Mouse (Mus musculus) cerebellum, adult 18-20 months (tissue): Measurements from ENCODE around the gene Klhdc7b.

Source experiments
- DNase-seq, 2 experiments: peaks; one replicate each; pipeline ENCODE4 v3.0.0; 2021

Gene Klhdc7b

DNA sequence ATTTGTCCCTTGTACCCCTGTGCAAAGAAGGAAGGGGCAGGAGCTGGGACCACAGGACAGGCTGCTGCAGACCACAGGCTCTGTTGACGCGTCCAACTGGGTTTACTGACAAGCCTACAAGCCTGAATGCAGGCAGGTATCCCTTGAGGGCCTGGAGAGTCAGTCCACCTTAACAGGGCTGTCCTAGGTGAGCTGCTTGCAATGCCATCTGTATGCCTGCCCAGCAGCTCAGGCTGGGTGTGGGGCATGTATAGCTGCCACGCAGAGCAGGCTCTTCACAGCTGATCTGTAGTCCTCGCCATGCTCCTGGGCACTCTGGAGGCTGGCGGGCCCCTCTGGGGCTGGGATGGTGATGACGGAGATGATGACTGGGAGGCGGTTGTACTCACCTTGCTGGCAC lies at the start of gene Klhdc7b:
Gene Klhdc7b, plus strand, starts transcription at position 301 of the 400 bp plus-strand sequence.
- DNase-seq = no peak

DNA sequence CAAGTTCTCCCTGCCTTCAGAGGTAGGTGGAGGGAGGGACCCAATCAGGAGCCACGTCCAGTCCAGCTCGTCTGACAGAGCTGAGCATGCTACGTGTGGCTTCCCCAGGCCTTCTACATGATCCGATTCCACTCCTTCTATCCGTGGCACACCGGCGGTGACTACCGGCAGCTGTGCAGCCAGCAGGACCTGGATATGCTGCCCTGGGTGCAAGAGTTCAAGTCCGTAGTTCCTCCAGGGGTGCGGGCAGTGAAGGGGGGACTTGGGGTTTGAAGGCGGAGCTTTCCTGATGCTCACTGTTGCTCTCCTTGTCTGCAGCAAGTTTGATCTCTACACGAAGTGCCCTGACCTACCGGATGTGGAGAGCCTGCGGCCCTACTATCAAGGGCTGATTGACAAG lies 48.3 kb upstream of the Klhdc7b start:
- DNase-seq = no peak

DNA sequence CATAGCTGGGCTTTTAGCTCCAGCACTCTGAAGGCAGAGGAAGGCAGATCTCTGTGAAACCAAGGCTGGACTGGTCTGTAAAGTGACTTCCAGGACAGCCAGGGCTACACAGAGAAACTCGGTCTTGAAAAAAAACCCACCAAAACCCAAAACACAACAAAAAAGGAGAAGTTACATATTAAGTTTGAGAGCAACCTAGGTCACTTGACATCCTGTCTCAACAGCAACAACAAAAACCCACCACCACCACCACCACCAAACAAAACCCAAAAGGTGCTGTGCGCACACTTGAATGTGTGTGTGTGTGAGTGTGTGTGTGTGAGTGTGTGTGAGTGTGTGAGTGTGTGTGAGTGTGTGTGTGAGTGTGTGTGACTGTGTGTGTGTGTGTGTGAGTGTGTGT lies 45.0 kb upstream of the Klhdc7b start:
- no peak for DNase-seq

DNA sequence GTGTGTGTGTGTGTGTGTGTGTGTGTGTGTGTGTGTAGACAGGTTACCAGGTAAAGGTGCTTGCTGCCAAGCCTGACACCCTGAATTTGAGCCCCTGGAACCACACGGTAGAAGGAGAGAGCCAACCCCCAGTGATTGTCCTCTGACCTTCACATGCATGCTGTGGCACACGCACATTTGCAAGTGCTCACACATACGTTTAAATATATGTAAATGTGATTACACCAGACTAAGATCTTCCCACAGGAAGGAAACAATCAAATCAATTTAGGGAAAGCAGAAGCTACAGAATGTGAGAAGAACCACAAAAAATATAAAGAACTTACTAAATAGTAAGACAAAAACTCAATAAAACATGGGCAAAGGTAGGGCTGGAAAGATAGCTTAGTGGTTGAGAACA lies 44.6 kb upstream of the Klhdc7b start:
- no peak for DNase-seq

DNA sequence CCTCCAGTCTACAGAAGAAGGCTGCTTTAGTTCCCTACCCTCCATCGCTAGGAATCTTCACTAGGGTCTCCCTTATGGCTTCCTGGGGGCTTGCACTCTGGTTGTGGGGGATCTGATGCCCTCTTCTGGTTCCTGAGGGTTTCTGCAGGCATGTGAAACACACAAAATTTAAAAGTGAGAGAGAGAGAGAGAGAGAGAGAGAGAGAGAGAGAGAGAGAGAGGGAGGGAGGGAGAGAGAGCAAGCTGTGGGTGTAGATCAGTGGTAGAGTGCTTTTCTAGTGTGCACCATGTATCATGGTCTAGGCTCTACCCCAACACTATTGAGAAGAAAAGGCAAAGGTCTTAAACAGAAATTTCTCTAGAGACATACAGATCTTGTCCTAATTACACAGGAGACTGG lies 43.0 kb upstream of the Klhdc7b start:
- DNase-seq = no peak

DNA sequence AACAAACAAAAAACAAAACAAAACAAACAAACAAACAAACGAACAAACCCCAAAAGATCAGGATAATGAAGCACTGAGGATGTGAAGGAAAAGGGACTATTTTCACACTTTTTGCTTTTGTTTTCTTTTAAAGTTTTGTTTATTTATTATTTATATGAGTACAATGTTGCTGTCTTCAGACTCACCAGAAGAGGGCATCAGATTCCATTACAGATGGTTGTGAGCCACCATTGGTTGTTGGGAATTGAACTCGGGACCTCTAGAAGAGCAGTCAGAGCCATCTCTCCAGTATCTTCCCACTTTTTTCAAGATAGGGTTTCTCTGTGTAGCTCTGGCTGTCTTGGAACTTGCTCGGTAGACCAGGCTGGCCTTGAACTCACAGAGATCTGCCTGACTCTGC lies 41.4 kb upstream of the Klhdc7b start:
- no peak for DNase-seq

DNA sequence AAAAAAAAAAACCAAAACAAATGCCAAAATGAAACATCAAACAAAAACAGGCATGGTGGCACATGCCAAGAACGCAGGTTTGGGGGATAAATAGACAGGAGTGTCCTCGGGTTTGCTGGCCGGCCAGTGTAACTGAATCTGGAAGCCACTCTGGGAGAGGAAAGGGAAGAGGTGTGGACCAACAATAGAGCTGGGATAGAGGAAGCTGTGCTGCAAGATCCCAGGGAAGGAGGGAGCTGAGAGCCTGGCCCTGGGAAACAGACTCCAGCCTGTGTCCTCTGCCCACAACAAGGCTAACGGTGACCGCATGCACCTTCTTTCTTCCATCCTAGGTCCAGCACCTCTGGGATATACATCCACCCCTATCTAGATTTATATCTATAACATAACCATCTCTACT lies 34.3 kb upstream of the Klhdc7b start:
- no peak for DNase-seq

DNA sequence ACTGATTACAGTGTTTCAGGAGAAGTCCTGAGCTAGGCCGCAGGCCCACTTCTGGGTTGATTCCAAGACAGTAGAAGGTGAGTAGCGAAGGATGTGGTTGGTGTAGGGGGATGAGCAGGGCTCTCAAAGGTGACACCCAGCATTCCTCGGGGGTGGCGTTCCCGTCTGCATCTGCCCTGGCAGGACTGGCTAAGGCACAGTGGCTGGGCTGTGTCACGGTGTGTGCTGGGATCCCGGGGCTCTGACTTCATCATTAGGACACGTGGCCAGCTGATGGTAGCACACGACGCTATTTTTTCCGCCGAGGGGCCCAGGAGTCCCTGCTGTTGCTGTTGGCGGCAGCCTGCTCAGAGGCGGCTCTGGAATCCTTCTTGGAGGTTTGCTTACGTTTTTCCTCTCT lies 33.4 kb upstream of the Klhdc7b start:
- no peak for DNase-seq

DNA sequence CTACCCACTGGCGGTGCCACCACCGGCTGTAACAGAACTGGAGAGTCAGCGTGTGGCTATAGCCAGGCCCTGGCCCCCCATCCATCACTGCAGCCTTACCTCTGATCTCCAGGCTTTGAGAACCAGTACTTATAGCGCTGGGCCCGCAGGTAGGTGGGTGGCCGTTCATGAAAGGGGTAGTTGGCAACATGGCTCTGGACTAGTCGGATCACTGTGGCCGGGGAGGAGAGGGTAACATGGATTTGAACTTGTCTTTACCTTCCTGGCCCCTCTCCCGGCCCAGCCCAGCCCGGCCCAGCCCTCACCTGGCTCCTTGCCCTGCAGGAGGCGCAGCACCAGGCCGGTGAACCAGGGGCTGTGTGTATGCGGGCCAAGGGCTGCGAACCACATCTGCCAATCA lies 32.7 kb upstream of the Klhdc7b start:
- no peak for DNase-seq

DNA sequence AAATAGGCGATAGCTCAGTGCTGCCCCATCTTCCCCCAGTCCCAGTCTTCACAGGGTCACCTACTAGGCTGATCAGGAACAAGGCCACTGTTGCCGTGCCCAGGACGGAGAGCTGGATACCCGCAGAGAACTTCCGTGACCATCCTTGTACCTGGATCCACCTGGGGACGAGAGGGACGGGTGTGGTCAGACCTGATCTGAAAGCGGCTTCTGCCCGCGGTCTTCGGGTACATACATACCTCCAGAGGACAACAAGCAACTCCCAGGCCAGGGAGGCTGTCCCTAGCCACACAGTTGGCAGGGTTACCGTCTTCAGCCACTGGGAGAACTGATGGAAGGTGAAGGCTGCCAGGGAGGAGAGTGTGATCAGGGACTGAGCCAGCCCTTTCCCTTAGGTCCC lies 31.9 kb upstream of the Klhdc7b start:
- no peak for DNase-seq

DNA sequence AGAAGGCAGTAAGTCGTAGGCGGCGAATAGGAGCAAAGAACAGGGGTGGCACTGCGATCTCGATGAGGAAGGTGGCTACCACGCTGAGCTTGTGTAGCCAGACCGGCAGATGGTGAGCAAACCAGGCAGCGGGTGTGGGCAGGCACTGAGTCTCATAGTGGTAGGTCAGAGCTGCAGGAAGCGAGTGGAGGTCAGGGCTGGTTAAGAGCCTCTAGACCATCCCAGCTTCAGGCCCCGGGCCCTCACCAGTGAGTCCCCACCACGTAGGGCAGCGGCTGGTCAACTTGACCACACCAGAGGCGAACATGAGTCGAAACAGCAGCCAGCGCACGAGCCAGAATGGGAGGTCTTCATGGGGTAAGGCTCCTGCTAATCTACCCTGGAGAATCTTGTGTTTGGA lies 30.9 kb upstream of the Klhdc7b start:
- no peak for DNase-seq

DNA sequence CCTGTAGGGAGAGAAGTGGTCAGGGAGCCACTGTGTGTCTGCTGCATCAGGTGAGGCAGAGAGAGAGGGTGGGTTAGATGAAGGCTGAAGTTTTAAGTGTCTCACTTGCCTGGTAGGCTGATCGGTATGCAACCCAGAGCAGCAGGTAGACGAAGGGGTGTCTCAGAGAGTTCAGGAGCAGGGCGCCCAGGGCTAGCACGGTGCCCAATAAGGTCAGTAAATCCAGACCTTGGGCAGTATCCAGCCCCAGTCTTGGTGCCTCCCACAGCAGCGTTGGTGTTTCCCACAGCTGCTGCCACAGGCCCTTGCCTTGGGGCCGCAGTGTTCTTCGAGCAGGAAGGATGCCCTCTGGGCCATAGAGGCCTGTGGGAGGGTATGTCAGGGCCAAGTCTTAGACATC lies 30.3 kb upstream of the Klhdc7b start:
- no peak for DNase-seq

DNA sequence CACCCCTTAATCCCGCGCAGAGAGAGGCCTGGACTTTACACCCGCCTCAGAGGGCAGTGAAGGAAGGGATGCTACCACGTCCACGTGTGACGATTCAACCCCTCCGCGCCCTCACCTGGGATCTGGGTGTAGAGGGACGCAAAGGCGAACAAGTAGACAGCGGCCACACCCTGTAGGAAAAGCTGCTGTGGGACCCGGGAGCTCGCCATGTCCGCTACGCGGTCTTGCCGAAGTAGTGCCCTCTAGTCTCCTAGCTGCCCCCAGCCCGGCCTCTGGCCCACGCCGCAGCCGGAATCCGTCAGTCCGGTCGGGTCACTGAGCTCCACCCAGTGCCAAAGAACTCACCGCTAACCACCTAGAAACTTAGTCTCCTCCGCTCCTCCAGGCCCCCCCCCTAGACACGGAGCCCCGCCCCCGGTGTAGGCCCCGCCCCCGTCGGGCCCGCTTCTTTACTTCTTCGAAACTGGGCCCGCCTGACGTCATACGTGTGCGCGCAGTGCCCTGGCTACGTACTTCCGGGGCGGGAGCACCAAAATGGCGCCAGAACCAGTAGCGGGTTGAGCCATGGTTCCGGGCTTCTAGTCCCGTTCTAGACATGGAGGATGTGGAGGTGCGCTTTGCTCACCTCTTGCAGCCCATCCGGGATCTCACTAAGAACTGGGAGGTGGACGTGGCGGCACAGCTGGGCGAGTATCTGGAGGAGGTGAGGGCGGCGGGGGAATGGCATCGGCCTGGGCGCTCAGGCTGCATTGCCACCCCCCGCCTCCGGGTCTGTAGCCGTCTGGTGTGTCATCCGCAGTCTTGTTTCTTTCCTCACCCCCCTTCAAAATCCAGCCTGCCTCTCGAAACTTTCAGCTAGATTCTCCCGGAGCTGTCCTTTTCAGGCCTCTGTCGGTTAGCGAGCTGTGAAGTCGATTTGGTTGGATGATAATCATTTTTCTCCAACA lies 29.2 kb upstream of the Klhdc7b start, which contains the start of the genes Lmf2 and Ncaph2:
Gene Lmf2, minus strand, starts transcription at position 419 of the 947 bp plus-strand sequence.
Gene Ncaph2, plus strand, starts transcription at position 479 of the 947 bp plus-strand sequence.
- DNase-seq = peak; percentile 94 to 96

DNA sequence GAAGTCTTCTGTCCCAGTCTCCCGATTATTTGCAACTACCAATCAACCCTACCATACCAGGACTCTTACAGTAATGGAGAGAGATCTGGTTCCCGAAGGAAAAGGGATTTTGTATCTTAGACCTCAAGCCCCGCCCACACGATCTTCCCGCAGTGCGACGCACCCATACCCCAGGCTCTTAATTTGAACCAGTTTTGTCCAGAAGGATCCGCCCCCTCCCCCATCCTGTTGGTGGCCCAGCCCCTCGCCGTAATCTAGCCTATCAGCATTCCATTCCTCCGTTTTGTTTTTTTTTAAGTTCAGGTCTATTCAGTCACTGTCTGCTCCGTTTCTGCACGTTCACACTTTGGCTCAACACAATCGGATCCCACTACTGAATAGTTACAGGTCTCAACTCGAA lies 28.3 kb upstream of the Klhdc7b start:
- DNase-seq = peak in 1 of 2 experiments; percentile 30

DNA sequence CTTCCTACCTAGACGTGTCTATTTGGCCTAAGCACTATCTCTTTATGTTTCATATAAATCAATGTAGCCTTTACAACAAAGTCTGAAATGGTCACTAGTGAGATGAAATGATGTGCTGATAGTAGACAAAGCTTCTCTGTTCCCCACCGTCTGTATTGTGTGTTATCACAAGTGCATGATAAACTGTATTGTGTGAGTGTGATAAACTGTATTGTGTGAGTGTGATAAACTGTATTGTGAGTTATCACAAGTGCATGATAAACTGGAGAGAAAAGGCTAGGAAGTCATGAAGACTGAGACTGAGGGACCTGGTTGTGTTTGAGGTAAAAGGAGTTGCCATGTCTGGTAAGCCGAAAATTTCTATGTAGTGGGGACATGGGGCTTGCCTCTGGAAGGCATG lies 25.9 kb upstream of the Klhdc7b start:
- no peak for DNase-seq

DNA sequence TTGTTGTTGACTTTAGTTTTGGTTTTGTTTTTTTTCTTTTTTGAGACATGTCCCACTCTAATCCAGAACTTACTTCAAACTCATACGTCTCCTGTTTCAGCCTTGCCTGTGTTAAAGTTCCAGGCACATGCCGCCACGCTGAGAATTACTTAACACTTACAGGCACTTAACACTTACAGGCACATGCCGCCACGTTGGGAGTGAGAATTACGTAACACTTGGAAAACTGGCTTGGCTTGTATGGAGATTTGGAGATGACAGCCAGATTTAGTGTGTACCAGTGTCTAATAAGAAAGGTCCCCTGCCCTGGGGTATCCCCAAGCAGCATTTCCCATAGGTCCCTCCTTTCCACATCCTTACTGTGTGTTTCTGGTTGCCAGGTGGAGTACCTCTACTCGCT lies 21.7 kb upstream of the Klhdc7b start:
- no peak for DNase-seq

DNA sequence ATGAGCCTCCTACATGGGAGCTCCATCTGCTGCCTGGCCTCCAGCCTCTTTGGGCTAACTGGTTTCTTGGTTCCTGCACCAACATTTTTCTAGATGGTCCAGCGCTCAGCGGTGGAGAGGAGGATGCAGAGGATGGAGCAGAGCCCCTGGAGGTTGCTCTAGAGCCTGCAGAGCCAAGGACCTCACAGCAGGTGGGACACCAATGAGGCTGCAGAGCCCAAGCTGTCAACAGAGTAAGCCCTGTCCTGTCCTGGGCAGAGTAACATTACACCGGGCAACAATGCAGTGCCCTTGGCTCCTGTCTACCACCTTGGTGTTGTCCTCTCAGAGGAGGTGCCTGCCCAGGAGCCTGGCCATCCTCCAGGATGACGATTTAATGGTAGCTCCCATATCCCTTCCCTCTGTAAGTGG lies 19.6 kb upstream of the Klhdc7b start:
- peak; percentile 90 to 92 for DNase-seq

DNA sequence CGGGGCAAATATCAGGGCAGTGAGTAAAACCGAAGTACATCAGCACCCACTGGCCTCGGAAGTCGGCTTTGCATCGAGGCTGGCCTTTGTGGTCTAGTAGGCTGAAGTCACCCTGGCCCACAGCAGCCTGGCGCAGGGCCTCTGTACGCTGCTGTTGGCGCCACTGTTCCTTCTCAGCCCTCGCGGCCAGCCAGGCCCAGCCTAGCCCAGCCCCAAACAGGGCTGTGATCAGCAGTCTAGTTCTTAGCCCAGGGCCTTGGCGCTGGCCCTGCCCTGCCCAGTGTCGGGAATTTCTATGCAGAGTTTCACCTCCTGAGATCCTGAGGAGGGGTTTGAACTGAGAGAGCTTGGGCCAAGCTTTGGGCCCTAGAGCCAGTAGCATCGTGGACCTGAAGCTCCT lies 12.6 kb upstream of the Klhdc7b start:
- peak in 1 of 2 experiments; percentile 23 for DNase-seq

DNA sequence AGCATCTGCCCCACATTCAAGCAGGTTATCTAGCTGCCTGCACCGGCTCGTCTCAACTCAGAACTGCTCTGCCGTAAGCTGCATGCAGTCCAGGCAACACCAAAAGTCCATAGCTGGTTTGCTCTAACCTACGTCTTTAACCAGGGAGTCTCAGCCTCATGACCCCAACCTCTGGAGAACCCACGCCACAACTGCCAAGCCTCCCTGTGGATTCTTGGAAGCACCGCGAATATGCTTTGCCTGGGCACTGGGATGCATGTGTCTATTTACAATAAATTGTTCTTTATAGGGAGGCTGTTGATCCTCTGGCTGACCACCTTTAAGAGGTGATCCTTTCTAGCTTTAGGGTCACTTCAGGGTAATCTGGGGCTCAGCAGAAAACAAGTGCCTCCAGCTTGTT lies 12.2 kb upstream of the Klhdc7b start:
- DNase-seq = peak in 1 of 2 experiments; percentile 24

DNA sequence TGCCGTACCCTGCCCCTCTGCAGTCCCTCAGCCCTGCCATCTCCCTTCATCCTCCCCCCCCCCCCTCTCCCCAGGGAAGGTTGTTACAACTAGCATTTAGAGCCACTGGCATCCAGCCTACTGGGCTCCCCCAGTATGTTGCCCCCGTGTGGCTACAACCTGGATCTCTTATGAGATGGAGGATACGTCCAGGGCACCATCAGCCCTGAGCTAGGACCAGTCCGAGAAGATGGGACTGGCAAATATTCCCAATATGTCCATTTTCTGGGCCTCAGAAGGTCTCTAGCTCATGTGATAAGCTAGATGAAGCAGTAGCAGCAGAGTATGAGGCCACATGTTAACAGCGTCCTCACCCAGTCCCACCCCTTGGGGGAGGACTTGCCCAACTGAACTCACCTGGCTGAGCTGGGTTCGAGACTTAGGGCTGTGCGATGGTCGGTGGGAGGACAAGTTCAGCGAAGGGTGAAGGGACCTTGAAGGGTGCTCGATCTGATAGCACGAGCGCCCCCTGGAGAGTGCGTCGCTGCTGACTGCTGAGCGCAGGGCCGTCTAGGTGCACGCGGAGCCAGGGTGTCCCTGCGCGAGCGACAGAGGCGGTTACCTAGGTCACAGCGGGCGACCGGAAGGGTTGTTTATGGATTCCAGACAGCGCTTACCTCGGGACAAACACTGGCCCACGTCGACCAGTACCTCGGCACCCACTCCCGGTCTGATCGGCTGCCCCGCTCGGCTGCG lies 11.5 kb upstream of the Klhdc7b start:
- DNase-seq = peak; percentile 81 to 87

DNA sequence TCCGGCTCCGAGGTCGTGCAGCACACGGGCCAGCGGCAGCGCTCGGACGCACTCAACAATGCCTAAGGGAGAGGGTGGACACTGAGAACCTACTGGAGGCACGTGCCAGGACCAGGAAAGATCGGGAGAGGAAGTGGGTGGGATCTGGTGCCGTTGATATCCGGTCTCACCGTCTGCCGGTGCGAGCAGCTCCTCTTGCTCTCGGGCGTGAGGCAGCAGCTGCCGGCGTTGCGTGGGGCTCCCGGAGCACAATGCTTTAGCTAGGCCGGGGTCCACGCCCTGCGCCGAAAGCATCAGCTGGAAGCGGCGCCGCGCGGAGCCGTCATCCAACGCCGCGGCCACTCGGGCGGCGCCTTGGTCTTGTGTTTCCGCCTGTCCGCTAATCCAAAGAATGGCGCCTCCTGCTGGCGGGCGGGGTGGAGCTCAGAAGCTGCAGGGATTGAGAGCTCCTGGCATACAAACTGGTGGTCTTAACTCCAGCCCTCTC lies 10.9 kb upstream of the Klhdc7b start, which contains the start of gene Sco2:
Gene Sco2, minus strand, starts transcription at position 85 of the 487 bp plus-strand sequence.
- peak; percentile 93 to 97 for DNase-seq

DNA sequence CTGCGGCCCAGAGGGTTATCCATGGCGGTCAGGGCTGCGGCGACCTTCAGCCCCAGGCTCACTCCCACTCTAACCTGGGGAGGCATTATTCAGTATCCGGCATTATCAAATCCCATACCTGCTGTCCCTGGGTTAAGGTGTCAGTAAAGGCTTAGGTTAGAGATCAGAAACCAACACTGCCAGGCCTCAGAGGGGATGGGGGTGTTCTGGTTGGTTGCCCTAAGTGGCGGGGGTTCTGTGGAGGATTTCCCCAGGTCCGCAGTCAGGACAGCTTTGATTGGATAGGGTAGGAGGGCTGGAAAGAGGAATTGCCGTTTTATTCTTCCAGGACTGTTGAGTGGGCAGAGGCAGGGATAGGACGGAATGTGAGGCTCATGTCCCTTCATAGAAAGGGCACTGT lies 10.4 kb upstream of the Klhdc7b start:
- no peak for DNase-seq

DNA sequence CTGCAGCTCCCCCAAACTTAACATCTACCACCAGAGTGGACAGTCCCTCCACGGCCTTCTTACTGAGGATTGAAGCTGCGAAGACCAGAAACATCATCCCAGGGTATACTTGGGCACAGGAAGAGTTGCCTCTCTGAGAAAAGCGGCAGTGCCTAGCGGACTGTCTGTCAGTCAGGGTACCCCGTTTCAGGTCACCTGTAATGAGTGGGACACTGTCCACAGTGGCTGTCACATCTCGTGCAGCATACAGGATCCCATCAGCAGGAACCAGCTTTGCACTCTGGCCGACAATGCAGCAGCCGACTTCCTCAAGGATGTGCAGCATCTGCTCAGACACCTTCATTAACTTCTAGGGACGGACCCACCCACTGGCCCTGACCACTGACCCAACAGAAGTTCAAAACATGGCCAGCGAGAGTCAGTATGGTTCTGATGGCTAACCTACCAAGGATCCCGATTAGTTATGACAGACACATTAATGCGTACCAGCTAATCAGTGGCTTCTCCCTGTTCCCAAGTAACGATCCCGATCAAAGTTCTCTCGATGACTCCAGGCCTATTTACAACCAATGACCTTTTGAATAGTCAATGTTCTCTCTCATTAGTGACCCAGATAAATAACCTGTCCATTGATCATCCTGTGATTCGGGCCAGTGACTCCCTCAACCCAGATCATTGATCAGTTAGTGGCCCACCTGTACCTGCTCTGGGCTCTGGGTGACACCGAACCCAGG lies 9.7 kb upstream of the Klhdc7b start:
- DNase-seq = peak in 1 of 2 experiments; percentile 22
